Comparison of ENCODE assay signal across 9 mouse cellular contexts in the genomic region with DNA sequence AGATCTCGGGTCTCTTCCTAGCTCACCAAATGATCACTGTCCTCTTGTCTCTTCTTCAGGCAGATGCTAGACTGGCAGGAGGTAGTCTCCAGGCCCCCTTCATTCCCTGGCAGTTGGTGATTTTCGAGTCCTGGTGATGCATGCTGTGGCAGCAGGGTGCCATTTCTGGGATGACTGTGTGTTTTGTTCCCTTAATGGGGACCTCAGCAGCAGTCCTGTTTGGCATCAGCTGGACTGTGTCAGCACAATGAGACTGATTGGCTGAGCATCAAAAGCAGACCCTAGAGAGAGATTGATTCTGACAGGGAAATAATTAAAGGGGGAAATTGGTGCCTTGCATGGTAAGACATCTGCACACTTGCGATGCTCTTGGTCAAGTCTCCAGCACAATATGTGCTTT. TPM values are rescaled to one million over a fixed set of nuclear protein-coding genes. Genes with fewer than 3 reads are reported as not detected.
A peak's percentile ranks its signal among the peaks of the same experiment; 100 is the strongest.
DNase-seq lines count a peak whose midpoint lies in the region; ATAC-seq lines count a peak whose summit lies in the region.
"Had no signal": no experiment of that assay in that cellular context is flagged by ENCODE, and none has a peak within 500 bp of the region (broad histone marks: within the 10 kb centered on the region; RNA-seq: fewer than 3 reads in every experiment).

No protein-coding gene starts in this region.

- H3K4me3 ChIP-seq in forebrain, embryonic 14.5 days (ENCODE audit: low read depth, low read length), result no peak overlapping the region
- no peak overlapping the region for H3K4me3 ChIP-seq in midbrain, embryonic 10.5 days
- H3K4me3 ChIP-seq: liver, embryonic 15.5 days had no signal

- 3% methylated on average over 3 of the region's 3 CpGs for WGBS in forebrain, embryonic 14.5 days
- 47% methylated on average over 3 of the region's 3 CpGs for WGBS in midbrain, embryonic 10.5 days

- no peak overlapping the region for H3K9ac ChIP-seq in forebrain, embryonic 14.5 days (ENCODE audit: low read length)
- H3K9ac ChIP-seq: liver, embryonic 15.5 days had no signal

- peak; percentile 86 for DNase-seq in left cerebral cortex, postnatal 4 days
- no peak for DNase-seq in left cerebral cortex, postnatal 36 days (ENCODE audit: low spot score in 2 of 2)
- peak; percentile 96 for DNase-seq in forebrain, embryonic 14.5 days (ENCODE audit: low spot score)
- peak; percentile 17 for DNase-seq in midbrain, embryonic 10.5 days (ENCODE audit: low spot score)
- peak; percentile 99 for DNase-seq in retina, postnatal 1 day
- no peak for DNase-seq in ovary, adult 18-20 months (ENCODE audit: low spot score)

- intact Hi-C loops in left cerebral cortex, postnatal 4 days (cut with DNase I), result no loop called here
- intact Hi-C loops in left cerebral cortex, postnatal 36 days (cut with DNase I), result loop anchor here (5.0 kb wide), 1 partner anchor 34 kb away; no protein-coding TSS in a partner anchor

- peak; percentile 94 for ATAC-seq in forebrain, embryonic 14.5 days
- ATAC-seq in megakaryocyte progenitor cell, adult 5-6 weeks (replicated peaks; ENCODE audit: poor library complexity), result no peak
- ATAC-seq in monocyte, adult 5-6 weeks (replicated peaks; ENCODE audit: insufficient number of reproducible peaks, low FRiP score, low TSS enrichment, poor library complexity, severe bottlenecking), result no peak

- 0 out of 2 replicates have a peak overlapping the region, but pooled peaks have one; percentile 17 for H3K27ac ChIP-seq in forebrain, embryonic 14.5 days (ENCODE audit: low read depth, low read length)
- H3K27ac ChIP-seq in midbrain, embryonic 10.5 days (replicated peaks), result no peak overlapping the region
- H3K27ac ChIP-seq: liver, embryonic 15.5 days had no signal

- H3K9me3 ChIP-seq in forebrain, embryonic 14.5 days (replicated peaks; ENCODE audit: control insufficient read depth, low read length), result no peaks in the 10 kb centered on the region
- H3K9me3 ChIP-seq in midbrain, embryonic 10.5 days (replicated peaks), result no peaks in the 10 kb centered on the region
- H3K9me3 ChIP-seq: liver, embryonic 15.5 days had no signal

- H3K27me3 ChIP-seq in forebrain, embryonic 14.5 days (replicated peaks; ENCODE audit: control insufficient read depth, insufficient read depth, low read length), result no peaks in the 10 kb centered on the region
- no peaks in the 10 kb centered on the region for H3K27me3 ChIP-seq in midbrain, embryonic 10.5 days (ENCODE audit: low read depth, poor library complexity, severe bottlenecking)
- H3K27me3 ChIP-seq: liver, embryonic 15.5 days had no signal

- H3K36me3 ChIP-seq in forebrain, embryonic 14.5 days (ENCODE audit: control insufficient read depth, insufficient read depth, low read length), result no peaks in the 10 kb centered on the region
- H3K36me3 ChIP-seq in midbrain, embryonic 10.5 days, result no peaks in the 10 kb centered on the region
- H3K36me3 ChIP-seq: liver, embryonic 15.5 days had no signal

- H3K4me1 ChIP-seq in forebrain, embryonic 14.5 days (ENCODE audit: control insufficient read depth, insufficient read depth, low read length), result peaks cover 24% of the 10 kb centered on the region
- H3K4me1 ChIP-seq in midbrain, embryonic 10.5 days, result peaks cover 8% of the 10 kb centered on the region; the same call in 1 of the 2 replicates
- H3K4me1 ChIP-seq: liver, embryonic 15.5 days had no signal

- H3K4me2 ChIP-seq in forebrain, embryonic 14.5 days (ENCODE audit: low read length), result no peak overlapping the region
- H3K4me2 ChIP-seq: liver, embryonic 15.5 days had no signal

RNA-seq across cellular contexts. Expression of a gene that starts 50.3 kb away (rescaled TPM):
- 100 to 1,000 TPM; 125 to 130 TPM for total RNA-seq in left cerebral cortex, postnatal 4 days (2021)
- 100 to 1,000 TPM; 321 to 393 TPM for total RNA-seq in left cerebral cortex, postnatal 36 days (2021)
- 72.8 and 78.0 TPM in 2 replicates for polyA plus RNA-seq in forebrain, embryonic 14.5 days (2014; fragmentation: Nextera tagmentation; extraction: Ambion mirVana)
- 43.8 and 52.9 TPM in 2 replicates for polyA plus RNA-seq in midbrain, embryonic 10.5 days (2016; fragmentation: Nextera tagmentation; extraction: Ambion mirVana)
- total RNA-seq in megakaryocyte progenitor cell, adult 5-6 weeks (2015), result 0.32 TPM in 1 of 2 replicates, not detected in the other
- not detected in 2 replicates for total RNA-seq in megakaryocyte progenitor cell, adult 5-6 weeks (2017)
- total RNA-seq in monocyte, adult 5-6 weeks (2017), result not detected in 3 replicates

Comparison
In these comparisons a context has a peak if more than half of its experiments do, and no peak if none do; other contexts are left out.
1. DNase-seq: peak in left cerebral cortex, postnatal 4 days (single experiment), forebrain, embryonic 14.5 days (single experiment), midbrain, embryonic 10.5 days (single experiment) and retina, postnatal 1 day (single experiment); none in left cerebral cortex, postnatal 36 days (0 of 2) and ovary, adult 18-20 months (single experiment).
2. RNA of a gene that starts 50.3 kb away (total RNA-seq): 321 to 393 TPM in left cerebral cortex, postnatal 36 days and 125 to 130 TPM in left cerebral cortex, postnatal 4 days; 0.32 TPM in megakaryocyte progenitor cell, adult 5-6 weeks and not detected in monocyte, adult 5-6 weeks; every median in the first group is over 10 times any median in the second.